Mouse (Mus musculus) heart, postnatal 0 days (tissue): Measurements from ENCODE around the gene A4galt. TPM values are rescaled to one million over a fixed set of nuclear protein-coding genes. Genes with fewer than 3 reads are reported as not detected.
"Not testable (repeated sequence)": the region's sequence is repeated elsewhere in the genome, so short reads cannot be mapped to it uniquely, and the experiment has no call there.

ENCODE experiments used
- ATAC-seq: fragments of 200-750 bp; cut with Nextera tagmentation; 2 replicates; pipeline ENCODE4 v1.8.0; 2017; ENCODE audit warnings: low read depth, moderate number of reproducible peaks, moderate library complexity; ENCODE audit not compliant: insufficient read depth
- DNase-seq: peaks from one replicate; pipeline ENCODE4 v3.0.0-alpha.2; 2016; ENCODE audit warnings: low spot score
- H3K27ac ChIP-seq: fragments of 300-500 bp; sonication (generic); 2 replicates; pipeline ENCODE4 v1.5.1; 2014; ENCODE audit warnings: low read depth, mild to moderate bottlenecking
- H3K27me3 ChIP-seq: fragments of 300-500 bp; sonication (generic); 2 replicates; pipeline ENCODE4 v1.6.1; 2014; ENCODE audit warnings: low read length, mixed read lengths; ENCODE audit not compliant: control insufficient read depth, insufficient read depth
- H3K36me3 ChIP-seq: fragments of 300-500 bp; sonication (generic); replicated peaks from 2 replicates; pipeline ENCODE4 v1.6.1; 2014; ENCODE audit warnings: low read length, mixed read lengths; ENCODE audit not compliant: control insufficient read depth, insufficient read depth
- H3K4me1 ChIP-seq: fragments of 300-500 bp; sonication (generic); 2 replicates; pipeline ENCODE4 v1.6.1; 2014; ENCODE audit warnings: antibody characterized with exemption; ENCODE audit not compliant: control insufficient read depth, insufficient read depth
- H3K4me2 ChIP-seq: fragments of 300-500 bp; sonication (generic); 2 replicates; pipeline ENCODE4 v1.6.1; 2014; ENCODE audit warnings: low read depth, mild to moderate bottlenecking, low read length, moderate library complexity
- H3K4me3 ChIP-seq: fragments of 300-500 bp; sonication (generic); 2 replicates; pipeline ENCODE4 v1.5.1; 2014; ENCODE audit warnings: low read depth, low read length
- H3K9ac ChIP-seq: fragments of 300-500 bp; sonication (generic); replicated peaks from 2 replicates; pipeline ENCODE4 v1.6.1; 2014; ENCODE audit warnings: low read depth, low read length, mixed read lengths
- H3K9me3 ChIP-seq: fragments of 300-500 bp; sonication (generic); replicated peaks from 2 replicates; pipeline ENCODE4 v1.6.1; 2016; ENCODE audit warnings: low read length; ENCODE audit not compliant: control insufficient read depth
- CTCF ChIP-seq: IDR thresholded peaks from 2 replicates; pipeline ENCODE4 v1.5.1; 2016; ENCODE audit warnings: antibody characterized with exemption, control low read depth, low read depth
- EP300 ChIP-seq: IDR thresholded peaks from 2 replicates; pipeline ENCODE4 v1.6.1; 2016; ENCODE audit warnings: antibody characterized with exemption, low read depth
- WGBS: fragments of 180-500 bp; shearing (Covaris S2); extraction: QIAGEN DNeasy Blood & Tissue Kit; methylation state at CpG from one replicate; pipeline ENCODE4 v1.1.7; 2014; 5-methylcytosine and 5-hydroxymethylcytosine counted together
- polyA plus RNA-seq: library from polyadenylated mRNA; unstranded; fragments of >200 nt; fragmentation: Nextera tagmentation; extraction: Ambion mirVana; gene quantifications from 2 replicates; pipeline ENCODE4 v1.2.1, GENCODE M21; 2015
- total RNA-seq: library from RNA; depleted of rRNA; stranded (reverse); fragments of >200 nt; gene quantifications from 2 replicates; pipeline ENCODE4 v1.2.3, GENCODE M21; 2014; ENCODE audit warnings: low replicate concordance

A4galt gene
- total and polyA plus RNA-seq, 2 experiments from 2014 or later, result 2.0 to 3.2 TPM

GRCm38 (mm10) chr15:83277451-83277850, 25.9 kb upstream of the A4galt start:
- no peaks in the 10 kb centered on the region for H3K9me3 ChIP-seq
- DNase-seq, result no peak
- no peaks in the 10 kb centered on the region for H3K4me1 ChIP-seq
- H3K9ac ChIP-seq, result no peak overlapping the region
- H3K27me3 ChIP-seq, result no peaks in the 10 kb centered on the region
- H3K36me3 ChIP-seq, result no peaks in the 10 kb centered on the region
- no peak overlapping the region for H3K4me3 ChIP-seq
- 88% methylated on average over 4 of the region's 4 CpGs for WGBS
- no peak overlapping the region for H3K27ac ChIP-seq
- TF ChIP-seq EP300 (no peak), CTCF (no peak)
- H3K4me2 ChIP-seq, result no peak overlapping the region
- no peak for ATAC-seq

DNA sequence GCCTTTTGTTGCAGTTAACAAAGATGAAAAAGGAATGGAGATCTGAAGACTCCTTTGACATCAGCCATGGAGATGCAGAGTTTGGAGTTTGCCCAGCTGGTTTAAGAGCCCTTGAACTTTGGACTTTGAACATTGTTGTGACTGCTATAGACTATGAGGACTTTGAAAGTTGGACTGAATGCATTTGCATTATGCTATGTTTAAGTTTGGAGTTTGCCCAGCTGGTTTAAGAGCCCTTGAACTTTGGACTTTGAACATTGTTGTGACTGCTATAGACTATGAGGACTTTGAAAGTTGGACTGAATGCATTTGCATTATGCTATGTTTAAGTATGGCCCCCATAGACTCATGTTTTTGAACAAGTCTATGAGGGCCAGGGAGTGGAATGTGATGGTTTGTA, 22.7 kb upstream of the A4galt start:
- H3K36me3 ChIP-seq, H3K9me3 ChIP-seq, ATAC-seq, DNase-seq, H3K4me1 ChIP-seq, H3K4me2 ChIP-seq, H3K27me3 ChIP-seq, H3K9ac ChIP-seq, H3K4me3 ChIP-seq, H3K27ac ChIP-seq: not testable (repeated sequence)

DNA sequence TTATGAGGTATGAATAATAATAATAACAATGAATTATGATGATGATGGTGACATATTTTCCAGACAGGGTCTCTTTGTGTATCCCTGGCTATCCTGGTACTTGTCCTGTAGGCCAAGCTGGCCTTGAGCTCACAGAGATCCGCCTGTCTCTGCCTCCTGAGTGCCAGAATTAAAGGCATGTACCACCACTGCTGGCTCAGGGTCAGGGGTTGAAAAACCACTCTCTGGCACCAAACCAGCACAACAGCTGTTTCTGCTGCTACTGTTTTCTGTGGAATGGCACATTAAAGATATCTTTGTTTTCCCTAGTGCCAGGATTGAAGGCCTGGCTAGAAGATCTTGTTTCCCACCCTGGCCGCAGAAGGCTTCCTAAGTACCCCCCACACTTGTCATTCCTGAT, 21.4 kb upstream of the A4galt start:
- no peaks in the 10 kb centered on the region for H3K36me3 ChIP-seq
- WGBS, result 96% methylated on average over 2 of the region's 2 CpGs
- H3K9ac ChIP-seq, result no peak overlapping the region

GRCm38 (mm10) chr15:83271221-83271620, 19.6 kb upstream of the A4galt start:
- H3K27ac ChIP-seq, H3K9ac ChIP-seq, H3K4me2 ChIP-seq, H3K4me3 ChIP-seq, ATAC-seq, H3K4me1 ChIP-seq, H3K9me3 ChIP-seq, H3K36me3 ChIP-seq, DNase-seq, H3K27me3 ChIP-seq: not testable (repeated sequence)
- WGBS, result 38% methylated on average over 9 of the region's 9 CpGs

More for the DNA sequence above, 21.4 kb upstream of the A4galt start:
- no peak overlapping the region for H3K4me3 ChIP-seq
- no peak overlapping the region for H3K27ac ChIP-seq
- TF ChIP-seq EP300 (no peak), CTCF (no peak)
- no peaks in the 10 kb centered on the region for H3K9me3 ChIP-seq
- DNase-seq, result no peak
- no peaks in the 10 kb centered on the region for H3K27me3 ChIP-seq
- no peaks in the 10 kb centered on the region for H3K4me1 ChIP-seq
- ATAC-seq, result no peak
- no peak overlapping the region for H3K4me2 ChIP-seq

- WGBS, result 36% methylated on average over 6 of the region's 6 CpGs
- not testable (repeated sequence) for ATAC-seq, H3K4me2 ChIP-seq
Observed at GRCm38 (mm10) chr15:83269985-83270384, 18.4 kb upstream of the A4galt start.

GRCm38 (mm10) chr15:83268428-83268827, 16.9 kb upstream of the A4galt start:
- not testable (repeated sequence) for H3K27me3 ChIP-seq, H3K4me3 ChIP-seq, ATAC-seq, H3K4me1 ChIP-seq, H3K36me3 ChIP-seq, H3K9ac ChIP-seq, H3K27ac ChIP-seq, H3K9me3 ChIP-seq, DNase-seq
- 38% methylated on average over 7 of the region's 7 CpGs for WGBS
- peak overlapping the region; percentile 33; the same call in 1 of the 2 replicates for H3K4me2 ChIP-seq

More at GRCm38 (mm10) chr15:83269985-83270384, 18.4 kb upstream of the A4galt start:
- not testable (repeated sequence) for H3K9ac ChIP-seq, H3K4me1 ChIP-seq, H3K27ac ChIP-seq, H3K27me3 ChIP-seq, H3K4me3 ChIP-seq, DNase-seq, H3K9me3 ChIP-seq, H3K36me3 ChIP-seq
